Mouse (Mus musculus) lung, embryonic 14.5 days (tissue): ENCODE results near the gene Nfix. TPM values are rescaled to one million over a fixed set of nuclear protein-coding genes. Genes with fewer than 3 reads are reported as not detected.
A peak's percentile ranks its signal among the peaks of the same experiment; 100 is the strongest.

Source experiments
- ATAC-seq: fragments of 200-750 bp; cut with Nextera tagmentation; 2 replicates; pipeline ENCODE4 v1.8.0; 2017; ENCODE audit warnings: mild to moderate bottlenecking, moderate TSS enrichment, moderate library complexity; ENCODE audit not compliant: insufficient read depth
- DNase-seq: peaks from one replicate; pipeline ENCODE4 v3.0.0-alpha.2; 2015
- H3K27ac ChIP-seq: fragments of 300-500 bp; sonication (generic); 2 replicates; pipeline ENCODE4 v1.5.1; 2014; ENCODE audit warnings: low read depth, mild to moderate bottlenecking, moderate library complexity
- H3K27me3 ChIP-seq: fragments of 300-500 bp; sonication (generic); 2 replicates; pipeline ENCODE4 v1.6.1; 2014; ENCODE audit warnings: low read length, control low read depth; ENCODE audit not compliant: insufficient read depth
- H3K36me3 ChIP-seq: fragments of 300-500 bp; sonication (generic); 2 replicates; pipeline ENCODE4 v1.6.1; 2014; ENCODE audit warnings: control low read depth; ENCODE audit not compliant: insufficient read depth
- H3K4me1 ChIP-seq: fragments of 300-500 bp; sonication (generic); 2 replicates; pipeline ENCODE4 v1.6.1; 2014; ENCODE audit warnings: antibody characterized with exemption, control low read depth; ENCODE audit not compliant: insufficient read depth
- H3K4me2 ChIP-seq: fragments of 300-500 bp; sonication (generic); 2 replicates; pipeline ENCODE4 v1.6.1; 2014; ENCODE audit warnings: mild to moderate bottlenecking
- H3K4me3 ChIP-seq: fragments of 300-500 bp; sonication (generic); 2 replicates; pipeline ENCODE4 v1.5.1; 2014; ENCODE audit warnings: low read depth, low read length
- H3K9ac ChIP-seq: fragments of 300-500 bp; sonication (generic); 2 replicates; pipeline ENCODE4 v1.6.1; 2014
- H3K9me3 ChIP-seq: fragments of 300-500 bp; sonication (generic); 2 replicates; pipeline ENCODE4 v1.6.1; 2016; ENCODE audit warnings: low read depth, low read length, control low read depth
- CTCF ChIP-seq: IDR thresholded peaks from 2 replicates; pipeline ENCODE4 v1.5.1; 2016; ENCODE audit warnings: antibody characterized with exemption, low read depth
- WGBS: fragments of 180-500 bp; shearing (Covaris S2); extraction: QIAGEN DNeasy Blood & Tissue Kit; methylation state at CpG from one replicate; pipeline ENCODE4 v1.1.7; 2014; 5-methylcytosine and 5-hydroxymethylcytosine counted together
- polyA plus RNA-seq: library from polyadenylated mRNA; unstranded; fragments of >200 nt; fragmentation: Nextera tagmentation; extraction: Ambion mirVana; gene quantifications from 2 replicates; pipeline ENCODE4 v1.2.1, GENCODE M21; 2014

The Nfix gene
- polyA plus RNA-seq, 1 experiment from 2014 or later: 42.3 TPM

GRCm38 (mm10) chr8:84770100-84770953 lies 29.8 kb downstream of the Nfix start:
- H3K27me3 ChIP-seq: peaks cover 20% of the 10 kb centered on the region
- ATAC-seq: no peak
- H3K4me3 ChIP-seq: no peak overlapping the region
- peaks cover 50% of the 10 kb centered on the region for H3K36me3 ChIP-seq
- H3K9ac ChIP-seq: no peak overlapping the region
- no peaks in the 10 kb centered on the region for H3K9me3 ChIP-seq
- H3K4me2 ChIP-seq: peak overlapping the region; percentile 64
- DNase-seq: peak; percentile 68
- H3K27ac ChIP-seq: peak overlapping the region; percentile 51; the same call in 1 of the 2 replicates
- H3K4me1 ChIP-seq: peaks cover 26% of the 10 kb centered on the region
- 39% methylated on average over 12 of the region's 12 CpGs for WGBS
- no peak for TF ChIP-seq CTCF

- TF ChIP-seq CTCF: no peak
- no peaks in the 10 kb centered on the region for H3K9me3 ChIP-seq
- H3K36me3 ChIP-seq: peaks cover 52% of the 10 kb centered on the region
- ATAC-seq: no peak
- DNase-seq: no peak
- H3K4me3 ChIP-seq: no peak overlapping the region
- 89% methylated on average over 8 of the region's 8 CpGs for WGBS
- H3K4me2 ChIP-seq: no peak overlapping the region
- peaks cover 19% of the 10 kb centered on the region for H3K4me1 ChIP-seq
- no peak overlapping the region for H3K27ac ChIP-seq
- H3K9ac ChIP-seq: no peak overlapping the region
- peaks cover 12% of the 10 kb centered on the region; the same call in 1 of the 2 replicates for H3K27me3 ChIP-seq
Observed at GRCm38 (mm10) chr8:84769324-84769723, 30.8 kb downstream of the Nfix start.

GRCm38 (mm10) chr8:84768343-84769095 lies 31.6 kb downstream of the Nfix start:
- Histone ChIP-seq H3K4me3 (no peak overlapping the region), H3K27ac (no peak overlapping the region), H3K4me2 (no peak overlapping the region), H3K4me1 (peaks cover 19% of the 10 kb centered on the region), H3K27me3 (peaks cover 10% of the 10 kb centered on the region; the same call in 1 of the 2 replicates), H3K9ac (no peak overlapping the region), H3K9me3 (no peaks in the 10 kb centered on the region), H3K36me3 (peaks cover 53% of the 10 kb centered on the region)
- no peak for TF ChIP-seq CTCF
- DNase-seq: no peak
- no peak for ATAC-seq
- WGBS: 88% methylated on average over 14 of the region's 14 CpGs

- H3K4me2 ChIP-seq: no peak overlapping the region
- no peak overlapping the region for H3K27ac ChIP-seq
- H3K4me1 ChIP-seq: peaks cover 14% of the 10 kb centered on the region
- H3K36me3 ChIP-seq: peaks cover 60% of the 10 kb centered on the region
- no peak for ATAC-seq
- no peaks in the 10 kb centered on the region for H3K9me3 ChIP-seq
- H3K27me3 ChIP-seq: peaks cover 7% of the 10 kb centered on the region; the same call in 1 of the 2 replicates
- TF ChIP-seq CTCF: no peak
- no peak for DNase-seq
- H3K9ac ChIP-seq: no peak overlapping the region
- no peak overlapping the region for H3K4me3 ChIP-seq
- WGBS: 76% methylated on average over 10 of the region's 10 CpGs
Observed at GRCm38 (mm10) chr8:84767221-84767620, 32.9 kb downstream of the Nfix start.

GRCm38 (mm10) chr8:84766422-84766821 lies 33.7 kb downstream of the Nfix start:
- H3K27me3 ChIP-seq: no peaks in the 10 kb centered on the region; the same call in 1 of the 2 replicates
- H3K4me3 ChIP-seq: no peak overlapping the region
- no peak for TF ChIP-seq CTCF
- no peak overlapping the region for H3K9ac ChIP-seq
- no peak overlapping the region for H3K4me2 ChIP-seq
- H3K4me1 ChIP-seq: peaks cover 6% of the 10 kb centered on the region; the same call in 1 of the 2 replicates
- WGBS: 58% methylated on average over 9 of the region's 9 CpGs
- ATAC-seq (no peak), DNase-seq (no peak)
- peaks cover 59% of the 10 kb centered on the region for H3K36me3 ChIP-seq
- no peaks in the 10 kb centered on the region for H3K9me3 ChIP-seq
- 0 out of 2 replicates have a peak overlapping the region, but pooled peaks have one; percentile 1 for H3K27ac ChIP-seq

- Histone ChIP-seq H3K4me3 (no peak overlapping the region), H3K4me2 (no peak overlapping the region), H3K27ac (no peak overlapping the region), H3K4me1 (no peaks in the 10 kb centered on the region), H3K27me3 (no peaks in the 10 kb centered on the region), H3K9me3 (no peaks in the 10 kb centered on the region), H3K36me3 (peaks cover 56% of the 10 kb centered on the region), H3K9ac (peak overlapping the region; percentile 7; the same call in 1 of the 2 replicates)
- no peak for ATAC-seq
- WGBS: 22% methylated on average over 10 of the region's 10 CpGs
- TF ChIP-seq CTCF: no peak
- no peak for DNase-seq
Observed at GRCm38 (mm10) chr8:84765629-84766028, 34.5 kb downstream of the Nfix start.
